Comparison of ENCODE assay signal across 12 mouse cellular contexts in genomic region chr2:93456140-93456539, GRCm38 (mm10). TPM values are rescaled to one million over a fixed set of nuclear protein-coding genes. Genes with fewer than 3 reads are reported as not detected.
DNase-seq lines count a peak whose midpoint lies in the region; ATAC-seq lines count a peak whose summit lies in the region.
"Had no signal": no experiment of that assay in that cellular context is flagged by ENCODE, and none has a peak within 500 bp of the region (broad histone marks: within the 10 kb centered on the region; RNA-seq: fewer than 3 reads in every experiment).

No protein-coding gene starts in this region.

- DNase-seq in adrenal gland, postnatal 25 days, result peak; percentile 13
- no peak for DNase-seq in liver, embryonic 11.5 days (ENCODE audit: low spot score)
- DNase-seq in kidney, adult 9 months, result no peak
- no peak for DNase-seq in right cerebral cortex, postnatal 14 days
- no peak for DNase-seq in gastrocnemius, adult 18-20 months (ENCODE audit: low spot score)

- H3K4me1 ChIP-seq in heart, embryonic 16.5 days (ENCODE audit: control insufficient read depth, insufficient read depth, low read length), result peaks cover 40% of the 10 kb centered on the region
- peaks cover 11% of the 10 kb centered on the region for H3K4me1 ChIP-seq in heart, embryonic 11.5 days (ENCODE audit: control insufficient read depth, insufficient read depth, low read length)
- peaks cover 54% of the 10 kb centered on the region for H3K4me1 ChIP-seq in liver, embryonic 11.5 days (replicated peaks; ENCODE audit: control insufficient read depth, insufficient read depth, low read length)

- no peaks in the 10 kb centered on the region for H3K36me3 ChIP-seq in heart, embryonic 16.5 days (ENCODE audit: control insufficient read depth, insufficient read depth)
- H3K36me3 ChIP-seq in heart, embryonic 11.5 days (ENCODE audit: control insufficient read depth, insufficient read depth, low read length), result no peaks in the 10 kb centered on the region
- H3K36me3 ChIP-seq in liver, embryonic 11.5 days (ENCODE audit: control insufficient read depth, insufficient read depth, low read length), result no peaks in the 10 kb centered on the region
- H3K36me3 ChIP-seq: heart, embryonic 13.5 days; limb, embryonic 12.5 days had no signal

- 55% methylated on average over 3 of the region's 3 CpGs for WGBS in heart, embryonic 16.5 days
- 55% methylated on average over 3 of the region's 3 CpGs for WGBS in heart, embryonic 11.5 days (ENCODE audit: insufficient replicate concordance)
- 61% methylated on average over 3 of the region's 3 CpGs for WGBS in liver, embryonic 11.5 days

- H3K9ac ChIP-seq in heart, embryonic 16.5 days (ENCODE audit: low read length), result peak overlapping the region; percentile 28; the same call in 1 of the 2 replicates
- H3K9ac ChIP-seq in heart, embryonic 11.5 days (ENCODE audit: low read depth, low read length), result no peak overlapping the region
- H3K9ac ChIP-seq in liver, embryonic 11.5 days (ENCODE audit: low read depth, low read length), result no peak overlapping the region
- H3K9ac ChIP-seq: heart, embryonic 13.5 days; limb, embryonic 12.5 days had no signal

- no peak overlapping the region for H3K4me3 ChIP-seq in heart, embryonic 16.5 days (ENCODE audit: low read length)
- no peak overlapping the region for H3K4me3 ChIP-seq in heart, embryonic 11.5 days (ENCODE audit: low read depth, low read length)
- H3K4me3 ChIP-seq in liver, embryonic 11.5 days (ENCODE audit: low read depth, low read length), result no peak overlapping the region
- H3K4me3 ChIP-seq: heart, embryonic 13.5 days; limb, embryonic 12.5 days had no signal

- ATAC-seq in heart, embryonic 16.5 days (replicated peaks; ENCODE audit: extremely low read depth, insufficient read depth, low FRiP score), result no peak
- ATAC-seq in heart, embryonic 11.5 days (replicated peaks; ENCODE audit: insufficient number of reproducible peaks, low FRiP score, low TSS enrichment), result no peak
- peak; percentile 39; the same call in 1 of the 2 replicates for ATAC-seq in liver, embryonic 11.5 days (replicated peaks; ENCODE audit: low FRiP score)
- peak; percentile 24 for ATAC-seq in megakaryocyte progenitor cell, adult 5-6 weeks (replicated peaks; ENCODE audit: poor library complexity)
- ATAC-seq: hindbrain, postnatal 0 days; midbrain, embryonic 16.5 days had no signal

- H3K27ac ChIP-seq in heart, embryonic 16.5 days (ENCODE audit: low read length), result no peak overlapping the region
- H3K27ac ChIP-seq in heart, embryonic 11.5 days (ENCODE audit: low read depth, low read length), result no peak overlapping the region
- no peak overlapping the region for H3K27ac ChIP-seq in liver, embryonic 11.5 days (ENCODE audit: low read depth, low read length)
- H3K27ac ChIP-seq: heart, embryonic 13.5 days; hindbrain, postnatal 0 days; limb, embryonic 12.5 days had no signal

- no peak overlapping the region for H3K4me2 ChIP-seq in heart, embryonic 16.5 days (ENCODE audit: low read depth, low read length)
- H3K4me2 ChIP-seq in heart, embryonic 11.5 days, result no peak overlapping the region
- H3K4me2 ChIP-seq in liver, embryonic 11.5 days, result no peak overlapping the region
- H3K4me2 ChIP-seq: heart, embryonic 13.5 days; limb, embryonic 12.5 days had no signal

- no peaks in the 10 kb centered on the region for H3K27me3 ChIP-seq in heart, embryonic 16.5 days (ENCODE audit: control insufficient read depth, insufficient read depth, low read length)
- H3K27me3 ChIP-seq in heart, embryonic 11.5 days (ENCODE audit: control insufficient read depth, insufficient read depth, low read length), result 0 out of 2 replicates have a peak, but pooled peaks cover 3% of the 10 kb centered on the region
- no peaks in the 10 kb centered on the region for H3K27me3 ChIP-seq in liver, embryonic 11.5 days (replicated peaks; ENCODE audit: control insufficient read depth, insufficient read depth, low read length)

- H3K9me3 ChIP-seq in heart, embryonic 16.5 days (replicated peaks; ENCODE audit: control insufficient read depth, low read length), result no peaks in the 10 kb centered on the region
- H3K9me3 ChIP-seq in heart, embryonic 11.5 days (replicated peaks; ENCODE audit: control insufficient read depth, low read length), result no peaks in the 10 kb centered on the region
- H3K9me3 ChIP-seq in liver, embryonic 11.5 days (ENCODE audit: control insufficient read depth, low read length), result no peaks in the 10 kb centered on the region
- H3K9me3 ChIP-seq: heart, embryonic 13.5 days; limb, embryonic 12.5 days had no signal

RNA-seq across cellular contexts. Expression of gene Cd82, which starts 6.8 kb away (rescaled TPM):
- polyA plus RNA-seq in heart, embryonic 16.5 days (2015; fragmentation: Nextera tagmentation; extraction: Ambion mirVana), result 47.6 and 58.8 TPM in 2 replicates
- polyA plus RNA-seq in heart, embryonic 11.5 days (2014; fragmentation: Nextera tagmentation; extraction: Ambion mirVana), result 10.6 and 14.3 TPM in 2 replicates
- total RNA-seq in adrenal gland, postnatal 25 days (2021), result 43.0 and 54.8 TPM in 2 replicates
- 16.5 and 16.9 TPM in 2 replicates for polyA plus RNA-seq in liver, embryonic 11.5 days (2014; fragmentation: Nextera tagmentation; extraction: Ambion mirVana)
- total RNA-seq in megakaryocyte progenitor cell, adult 5-6 weeks (2015), result 15.0 and 20.2 TPM in 2 replicates
- 23.9 and 31.2 TPM in 2 replicates for total RNA-seq in megakaryocyte progenitor cell, adult 5-6 weeks (2017)
- total RNA-seq in gastrocnemius, adult 18-20 months (2021), result 1 to 10 TPM; 8.5 to 9.4 TPM

Comparison
In these comparisons a context has a peak if more than half of its experiments do, and no peak if none do; other contexts are left out.
1. ATAC-seq: peak in liver, embryonic 11.5 days (single experiment) and megakaryocyte progenitor cell, adult 5-6 weeks (single experiment); none in heart, embryonic 16.5 days (single experiment) and heart, embryonic 11.5 days (single experiment).